Mouse (Mus musculus) liver, embryonic 14.5 days (tissue): ENCODE results near the gene Tmem37. TPM values are rescaled to one million over a fixed set of nuclear protein-coding genes. Genes with fewer than 3 reads are reported as not detected.

Experiments used
- ATAC-seq: fragments of 200-750 bp; cut with Nextera tagmentation; 2 replicates; pipeline ENCODE4 v1.8.0; 2017; ENCODE audit warnings: moderate number of reproducible peaks, mild to moderate bottlenecking, moderate library complexity; ENCODE audit not compliant: insufficient read depth
- DNase-seq, 3 experiments: peaks; one replicate each; pipeline ENCODE4 v3.0.0-alpha.2; 2012 to 2013; ENCODE audit warnings: low read depth in 3 of 3, low spot score in 3 of 3
- H3K27ac ChIP-seq: fragments of 300-500 bp; sonication (generic); 2 replicates; pipeline ENCODE4 v1.5.1; 2014; ENCODE audit warnings: moderate library complexity, mild to moderate bottlenecking, control low read depth, inconsistent platforms
- H3K27me3 ChIP-seq: fragments of 300-500 bp; sonication (generic); 2 replicates; pipeline ENCODE4 v1.6.1; 2014; ENCODE audit warnings: mild to moderate bottlenecking, low read length, moderate library complexity; ENCODE audit not compliant: control insufficient read depth, insufficient read depth
- H3K36me3 ChIP-seq: fragments of 300-500 bp; sonication (generic); replicated peaks from 2 replicates; pipeline ENCODE4 v1.6.1; 2014; ENCODE audit warnings: low read depth; ENCODE audit not compliant: control insufficient read depth, insufficient read depth
- H3K4me1 ChIP-seq, 2 experiments: fragments of 200-500 bp in 1 of 2; fragments of 300-500 bp in 1 of 2; sonication (generic) in 1 of 2; replicated peaks; 2 replicates each; pipeline ENCODE4 v1.6.1; 2012 to 2014; ENCODE audit warnings: antibody characterized with exemption in 1 of 2, inconsistent platforms in 1 of 2, low read length in 1 of 2; ENCODE audit not compliant: control insufficient read depth in 2 of 2, insufficient read depth in 2 of 2
- H3K4me2 ChIP-seq: fragments of 300-500 bp; sonication (generic); 2 replicates; pipeline ENCODE4 v1.6.1; 2014; ENCODE audit warnings: low read depth, mild to moderate bottlenecking, control low read depth, moderate library complexity
- H3K4me3 ChIP-seq, 2 experiments: fragments of 200-500 bp in 1 of 2; fragments of 300-500 bp in 1 of 2; sonication (generic) in 1 of 2; 2 replicates each; pipeline ENCODE4 v1.5.1; 2012 to 2014; ENCODE audit warnings: low read depth in 2 of 2, low read length in 2 of 2, mild to moderate bottlenecking in 2 of 2, control low read depth in 1 of 2, inconsistent platforms in 1 of 2, moderate library complexity in 1 of 2; ENCODE audit not compliant: insufficient read depth in 1 of 2
- H3K9ac ChIP-seq: fragments of 300-500 bp; sonication (generic); replicated peaks from 2 replicates; pipeline ENCODE4 v1.6.1; 2014; ENCODE audit warnings: mild to moderate bottlenecking, control low read depth, moderate library complexity
- H3K9me3 ChIP-seq: fragments of 300-500 bp; sonication (generic); 2 replicates; pipeline ENCODE4 v1.6.1; 2016; ENCODE audit warnings: low read length, mixed read lengths; ENCODE audit not compliant: control insufficient read depth
- CTCF ChIP-seq: IDR thresholded peaks from 2 replicates; pipeline ENCODE4 v1.5.1; 2016; ENCODE audit warnings: antibody characterized with exemption, low read depth, control low read depth
- EP300 ChIP-seq: IDR thresholded peaks from 2 replicates; pipeline ENCODE4 v1.6.1; 2016; ENCODE audit warnings: antibody characterized with exemption, low read depth
- WGBS: fragments of 180-500 bp; shearing (Covaris S2); extraction: QIAGEN DNeasy Blood & Tissue Kit; methylation state at CpG from one replicate; pipeline ENCODE4 v1.1.7; 2014; ENCODE audit not compliant: insufficient replicate concordance; 5-methylcytosine and 5-hydroxymethylcytosine counted together
- polyA plus RNA-seq, 2 experiments: library from polyadenylated mRNA; depleted of rRNA in 1 of 2; stranded (reverse) in 1 of 2; unstranded in 1 of 2; fragments of >200 nt; fragmentation: Nextera tagmentation in 1 of 2; extraction: Ambion mirVana in 1 of 2; gene quantifications; 2 replicates each; pipeline versions ENCODE4 v1.2.1 to v1.2.3; 2012 to 2014

Gene Tmem37
- polyA plus RNA-seq (2012; rRNA removed) = 31.1 and 39.5 TPM in 2 replicates
- 73.9 and 75.7 TPM in 2 replicates for polyA plus RNA-seq (2014; fragmentation: Nextera tagmentation; extraction: Ambion mirVana)

DNA sequence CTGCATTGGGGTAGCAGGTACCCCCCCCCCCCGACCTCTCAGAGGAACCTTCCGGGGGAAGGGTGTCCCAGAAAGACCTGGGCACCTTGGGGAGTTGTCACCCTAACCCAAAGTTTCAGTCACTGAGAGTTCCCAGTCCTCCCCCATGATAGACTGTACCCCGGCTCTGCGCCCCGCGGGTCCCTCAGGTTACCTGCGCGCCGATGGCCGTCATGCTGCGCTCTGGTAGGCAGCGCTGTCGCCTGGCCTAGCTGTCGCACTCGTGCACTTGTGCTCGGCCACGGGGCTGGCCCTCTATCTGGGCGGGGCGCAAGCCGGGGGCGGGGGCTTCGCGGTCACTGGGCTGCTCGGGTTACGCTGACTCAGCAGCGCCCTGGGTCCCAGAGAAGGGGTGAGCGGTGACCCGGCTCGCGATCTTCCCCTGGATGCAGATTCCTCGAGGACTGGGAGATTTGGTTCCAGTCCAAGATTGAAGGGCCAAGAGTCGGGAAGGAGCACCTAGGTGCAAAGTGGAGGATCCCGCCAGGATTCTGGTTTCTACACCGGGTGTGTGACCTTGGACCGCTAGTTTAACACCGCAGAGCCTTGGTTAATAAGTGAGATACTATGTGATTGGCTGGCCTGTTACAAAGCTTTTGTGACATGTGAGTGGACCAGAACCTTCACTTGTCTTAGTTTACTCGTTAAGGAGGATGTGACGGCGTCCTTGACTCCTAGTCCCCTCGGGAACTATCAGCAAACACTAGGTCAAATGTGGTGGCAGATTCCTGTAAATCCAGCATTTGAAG is at the start of gene Tmem37:
Gene Tmem37 (minus strand): TSS at position 556 of the 788 bp plus-strand sequence.
- H3K9ac ChIP-seq = peak within 1 kb of the TSS; percentile 23
- WGBS = 2% methylated on average over 40 of the region's 40 CpGs
- no peaks in the 10 kb centered on the region for H3K36me3 ChIP-seq
- DNase-seq (peak in 1 of 3 experiments; percentile 22), ATAC-seq (peak; percentile 78)
- H3K4me1 ChIP-seq = peaks cover 0 to 8% of the 10 kb centered on the region in 2 experiments; a peak in 2 of 4 replicates
- peaks cover 6% of the 10 kb centered on the region for H3K27me3 ChIP-seq
- H3K4me2 ChIP-seq = peak within 1 kb of the TSS; percentile 54
- H3K9me3 ChIP-seq = no peaks in the 10 kb centered on the region
- H3K4me3 ChIP-seq = peak within 1 kb of the TSS; percentile 44 to 47
- no peak for TF ChIP-seq EP300
- TF ChIP-seq CTCF = no peak
- H3K27ac ChIP-seq = no peak within 1 kb of the TSS; the same call in 1 of the 2 replicates

DNA sequence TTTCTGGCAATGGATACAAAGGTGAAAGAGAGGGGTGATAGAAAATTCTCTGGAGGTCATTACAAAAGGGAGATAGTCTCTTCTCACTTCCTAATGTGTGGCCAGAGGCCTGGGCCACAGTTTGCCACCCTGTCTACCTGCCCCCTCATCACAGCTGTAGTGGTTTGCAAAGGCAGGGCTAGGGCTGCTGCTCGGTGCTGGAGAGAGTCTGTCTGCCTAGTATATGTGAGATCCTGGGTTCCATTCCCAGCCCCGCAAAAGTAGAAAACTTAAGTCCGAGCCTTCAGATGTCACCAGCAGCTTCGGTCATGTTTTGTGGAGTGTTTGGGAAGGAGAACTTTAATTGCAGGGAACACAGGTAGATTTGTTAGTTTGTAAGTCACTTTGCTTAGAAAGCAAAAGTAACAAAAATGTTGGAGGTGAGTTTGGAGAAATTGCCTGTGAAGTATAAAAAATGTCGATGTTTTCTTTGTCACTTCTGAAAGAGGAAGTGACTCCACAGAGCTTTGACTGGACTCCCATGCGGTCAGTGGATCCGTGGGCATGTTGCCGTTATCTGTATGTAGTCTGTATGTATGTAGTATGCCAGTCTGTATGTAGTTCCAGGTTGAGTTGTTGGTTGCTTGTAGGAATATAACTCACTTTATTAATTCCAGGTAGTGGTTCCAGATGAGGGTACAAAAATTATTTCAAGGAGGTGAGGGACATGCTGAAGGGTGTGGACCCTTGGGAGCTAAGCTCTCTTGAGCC is 48.9 kb upstream of the Tmem37 start:
- Histone ChIP-seq H3K27me3 (no peaks in the 10 kb centered on the region), H3K4me3 (no peak overlapping the region), H3K9ac (no peak overlapping the region), H3K4me1 (peaks cover 4 to 19% of the 10 kb centered on the region in 2 experiments), H3K36me3 (peaks cover 5% of the 10 kb centered on the region), H3K9me3 (no peaks in the 10 kb centered on the region), H3K27ac (no peak overlapping the region), H3K4me2 (peak overlapping the region; percentile 98; the same call in 1 of the 2 replicates)
- no peak for TF ChIP-seq CTCF
- TF ChIP-seq EP300 = no peak
- ATAC-seq (no peak), DNase-seq (no peak)
- 58% methylated on average over 8 of the region's 8 CpGs for WGBS

DNA sequence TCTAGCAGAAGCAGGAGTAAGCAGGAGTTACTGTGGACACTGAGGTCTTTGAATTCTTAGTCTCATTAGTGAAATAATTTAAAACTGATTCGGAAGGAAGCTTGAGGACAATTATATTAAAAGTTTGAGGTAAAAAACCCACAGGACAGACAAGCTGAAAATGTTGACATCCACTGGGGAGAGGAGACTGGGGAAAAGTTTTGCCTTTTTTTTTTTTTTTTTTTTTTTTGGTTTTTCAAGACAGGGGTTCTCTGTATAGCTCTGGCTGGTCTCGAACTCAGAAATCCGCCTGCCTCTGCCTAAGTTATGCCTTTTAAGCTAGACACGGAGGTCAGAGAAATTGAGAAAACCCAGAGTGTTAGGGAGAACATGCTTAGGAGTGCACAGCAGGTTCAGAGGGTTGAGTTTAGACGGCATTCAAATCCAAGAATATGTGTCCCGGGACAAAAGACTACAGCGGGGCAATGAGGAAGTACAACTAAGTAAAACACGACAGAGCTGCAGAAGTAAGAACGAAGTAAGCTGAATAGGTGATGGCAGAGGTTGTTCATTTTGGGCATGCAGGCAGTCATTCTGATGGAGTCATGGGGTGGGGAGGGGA is 48.2 kb upstream of the Tmem37 start:
- no peak for DNase-seq

DNA sequence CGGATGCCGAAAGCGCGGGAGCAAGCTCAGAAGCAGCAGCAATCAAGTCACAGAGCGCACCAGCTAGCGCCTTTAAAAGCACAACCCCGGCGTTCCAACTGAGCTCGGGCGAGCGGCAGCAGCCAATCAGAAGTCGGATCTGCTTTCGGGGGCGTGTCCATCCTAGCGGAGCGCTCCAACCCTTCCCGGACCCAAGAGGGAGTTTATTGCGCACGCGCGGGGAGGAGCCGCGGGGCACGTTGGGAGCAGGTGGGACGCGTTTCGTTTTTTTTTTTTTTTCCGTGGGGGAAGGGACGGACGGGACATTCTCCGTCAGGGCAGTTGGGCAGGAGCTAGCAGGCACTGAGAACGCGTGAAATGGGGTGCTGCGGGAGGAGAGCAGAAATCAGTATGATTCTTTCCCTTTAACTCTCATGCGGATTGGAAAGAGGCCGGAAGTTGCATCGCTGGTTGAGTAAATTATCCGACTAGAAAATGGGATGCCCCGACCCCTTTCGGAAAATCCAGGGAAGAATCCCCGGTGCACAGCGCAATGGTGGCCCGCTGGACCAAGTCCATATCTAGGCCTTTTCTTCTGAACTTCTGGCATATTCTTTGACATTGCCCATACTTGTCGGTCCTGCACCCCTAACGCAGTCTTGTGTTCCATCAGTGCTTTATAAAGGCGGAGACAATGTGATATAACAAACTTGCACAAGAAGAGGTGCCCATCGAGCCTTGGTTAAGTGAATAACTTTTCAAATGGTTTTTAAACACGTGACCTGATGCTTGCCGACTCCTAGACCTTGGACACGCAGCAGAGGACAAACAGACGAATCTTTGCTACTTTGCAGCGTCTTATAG is 47.3 kb upstream of the Tmem37 start, which contains the start of the genes Dbi and 3110009E18Rik:
Gene Dbi (minus strand): TSS at position 110 of the 843 bp plus-strand sequence.
Gene 3110009E18Rik (plus strand): TSS at position 219 of the 843 bp plus-strand sequence.
- Histone ChIP-seq H3K36me3 (peaks cover 5% of the 10 kb centered on the region), H3K4me2 (peak within 1 kb of the TSS; percentile 98), H3K9ac (peak within 1 kb of the TSS; percentile 76), H3K27me3 (no peaks in the 10 kb centered on the region), H3K4me1 (peaks cover 4 to 19% of the 10 kb centered on the region in 2 experiments), H3K4me3 (peak within 1 kb of the TSS; percentile 81 to 86), H3K9me3 (no peaks in the 10 kb centered on the region), H3K27ac (peak within 1 kb of the TSS; percentile 76)
- TF ChIP-seq CTCF = no peak; the same call in 1 of the 2 replicates
- WGBS = 1% methylated on average over 52 of the region's 52 CpGs
- ATAC-seq = peak; percentile 89
- peak; percentile 93 to 96 (median 94) for DNase-seq

More for the DNA sequence above, 48.2 kb upstream of the Tmem37 start:
- H3K4me3 ChIP-seq = peak overlapping the region; percentile 81 to 86
- WGBS = 61% methylated on average over 9 of the region's 9 CpGs
- no peak for TF ChIP-seq CTCF
- TF ChIP-seq EP300 = no peak
- ATAC-seq = no peak
- no peaks in the 10 kb centered on the region for H3K9me3 ChIP-seq
- H3K27me3 ChIP-seq = no peaks in the 10 kb centered on the region
- peak overlapping the region; percentile 98 for H3K4me2 ChIP-seq
- peaks cover 5% of the 10 kb centered on the region for H3K36me3 ChIP-seq
- H3K27ac ChIP-seq = peak overlapping the region; percentile 72
- peak overlapping the region; percentile 75 for H3K9ac ChIP-seq
- peaks cover 4 to 19% of the 10 kb centered on the region in 2 experiments for H3K4me1 ChIP-seq
